Mouse (Mus musculus): Measurements from ENCODE around the gene Slamf9. TPM values are rescaled to one million over a fixed set of nuclear protein-coding genes. Genes with fewer than 3 reads are reported as not detected.
A peak's percentile ranks its signal among the peaks of the same experiment; 100 is the strongest.

Slamf9 gene
- polyA plus RNA-seq, 1 experiment: 90.6 TPM

GRCm38 (mm10) chr1:172486651-172487050 is 11.5 kb downstream of the Slamf9 start:
- peaks cover 4% of the 10 kb centered on the region for H3K4me1 ChIP-seq (ENCODE audit: control insufficient read depth, insufficient read depth, low read length)
- H3K4me3 ChIP-seq (ENCODE audit: insufficient read depth, low read length): no peak overlapping the region
- H3K27ac ChIP-seq (ENCODE audit: insufficient read depth, low read depth, low read length): no peak overlapping the region
- no peak for TF ChIP-seq CTCF (IDR thresholded peaks at IDR 0.05; ENCODE audit: low read depth, low read length)
- TF ChIP-seq POLR2A (IDR thresholded peaks at IDR 0.05; ENCODE audit: borderline replicate concordance, low read depth, low read length): no peak

- no peak for TF ChIP-seq POLR2A (IDR thresholded peaks at IDR 0.05; ENCODE audit: borderline replicate concordance, low read depth, low read length)
- no peak for TF ChIP-seq CTCF (IDR thresholded peaks at IDR 0.05; ENCODE audit: low read depth, low read length)
- Histone ChIP-seq H3K4me3 (ENCODE audit: insufficient read depth, low read length) (no peak overlapping the region), H3K4me1 (ENCODE audit: control insufficient read depth, insufficient read depth, low read length) (peaks cover 3% of the 10 kb centered on the region)
Measured at GRCm38 (mm10) chr1:172487859-172488258, 12.7 kb downstream of the Slamf9 start.

GRCm38 (mm10) chr1:172488831-172489230 is 13.7 kb downstream of the Slamf9 start:
- no peak overlapping the region for H3K27ac ChIP-seq (ENCODE audit: insufficient read depth, low read depth, low read length)
- TF ChIP-seq CTCF (IDR thresholded peaks at IDR 0.05; ENCODE audit: low read depth, low read length) (no peak), POLR2A (IDR thresholded peaks at IDR 0.05; ENCODE audit: borderline replicate concordance, low read depth, low read length) (no peak)
- H3K4me3 ChIP-seq (ENCODE audit: insufficient read depth, low read length): no peak overlapping the region
- peaks cover 3% of the 10 kb centered on the region for H3K4me1 ChIP-seq (ENCODE audit: control insufficient read depth, insufficient read depth, low read length)

More at GRCm38 (mm10) chr1:172487859-172488258, 12.7 kb downstream of the Slamf9 start:
- no peak overlapping the region for H3K27ac ChIP-seq (ENCODE audit: insufficient read depth, low read depth, low read length)

- TF ChIP-seq CTCF (IDR thresholded peaks at IDR 0.05; ENCODE audit: low read depth, low read length): no peak
- no peak for TF ChIP-seq POLR2A (IDR thresholded peaks at IDR 0.05; ENCODE audit: borderline replicate concordance, low read depth, low read length)
- Histone ChIP-seq H3K4me1 (ENCODE audit: control insufficient read depth, insufficient read depth, low read length) (peaks cover 3% of the 10 kb centered on the region), H3K4me3 (ENCODE audit: insufficient read depth, low read length) (no peak overlapping the region), H3K27ac (ENCODE audit: insufficient read depth, low read depth, low read length) (no peak overlapping the region)
Measured at GRCm38 (mm10) chr1:172489585-172490250, 14.6 kb downstream of the Slamf9 start.

- H3K4me3 ChIP-seq (ENCODE audit: insufficient read depth, low read length): no peak overlapping the region
- TF ChIP-seq POLR2A (IDR thresholded peaks at IDR 0.05; ENCODE audit: borderline replicate concordance, low read depth, low read length) (no peak), CTCF (IDR thresholded peaks at IDR 0.05; ENCODE audit: low read depth, low read length) (peak; percentile 94)
- no peak overlapping the region for H3K27ac ChIP-seq (ENCODE audit: insufficient read depth, low read depth, low read length)
- H3K4me1 ChIP-seq (ENCODE audit: control insufficient read depth, insufficient read depth, low read length): peaks cover 3% of the 10 kb centered on the region
Measured at GRCm38 (mm10) chr1:172490261-172490661, 15.1 kb downstream of the Slamf9 start.

- Histone ChIP-seq H3K4me1 (ENCODE audit: control insufficient read depth, insufficient read depth, low read length) (peaks cover 3% of the 10 kb centered on the region), H3K4me3 (ENCODE audit: insufficient read depth, low read length) (no peak overlapping the region), H3K27ac (ENCODE audit: insufficient read depth, low read depth, low read length) (no peak overlapping the region)
- TF ChIP-seq CTCF (IDR thresholded peaks at IDR 0.05; ENCODE audit: low read depth, low read length) (no peak), POLR2A (IDR thresholded peaks at IDR 0.05; ENCODE audit: borderline replicate concordance, low read depth, low read length) (no peak)
Measured at GRCm38 (mm10) chr1:172492047-172492446, 16.9 kb downstream of the Slamf9 start.

- Histone ChIP-seq H3K4me1 (ENCODE audit: control insufficient read depth, insufficient read depth, low read length) (peaks cover 3% of the 10 kb centered on the region), H3K27ac (ENCODE audit: insufficient read depth, low read depth, low read length) (no peak overlapping the region), H3K4me3 (ENCODE audit: insufficient read depth, low read length) (no peak overlapping the region)
- TF ChIP-seq POLR2A (IDR thresholded peaks at IDR 0.05; ENCODE audit: borderline replicate concordance, low read depth, low read length) (no peak), CTCF (IDR thresholded peaks at IDR 0.05; ENCODE audit: low read depth, low read length) (no peak)
Measured at GRCm38 (mm10) chr1:172493516-172493915, 18.4 kb downstream of the Slamf9 start.

- Histone ChIP-seq H3K4me3 (ENCODE audit: insufficient read depth, low read length) (no peak overlapping the region), H3K4me1 (ENCODE audit: control insufficient read depth, insufficient read depth, low read length) (0 out of 2 replicates have a peak, but pooled peaks cover 2% of the 10 kb centered on the region), H3K27ac (ENCODE audit: insufficient read depth, low read depth, low read length) (no peak overlapping the region)
- no peak for TF ChIP-seq POLR2A (IDR thresholded peaks at IDR 0.05; ENCODE audit: borderline replicate concordance, low read depth, low read length)
- no peak for TF ChIP-seq CTCF (IDR thresholded peaks at IDR 0.05; ENCODE audit: low read depth, low read length)
Measured at GRCm38 (mm10) chr1:172496030-172496429, 20.9 kb downstream of the Slamf9 start.

GRCm38 (mm10) chr1:172497428-172497827 is 22.3 kb downstream of the Slamf9 start:
- peaks cover 7% of the 10 kb centered on the region for H3K4me1 ChIP-seq (ENCODE audit: control insufficient read depth, insufficient read depth, low read length)
- no peak for TF ChIP-seq POLR2A (IDR thresholded peaks at IDR 0.05; ENCODE audit: borderline replicate concordance, low read depth, low read length)
- no peak for TF ChIP-seq CTCF (IDR thresholded peaks at IDR 0.05; ENCODE audit: low read depth, low read length)

GRCm38 (mm10) chr1:172499765-172500441 is 24.7 kb downstream of the Slamf9 start, which contains the start of gene Tagln2:
Tagln2 (plus strand) TSS chr1:172500047.
- Histone ChIP-seq H3K27ac (ENCODE audit: insufficient read depth, low read depth, low read length) (peak within 1 kb of the TSS; percentile 88), H3K4me1 (ENCODE audit: control insufficient read depth, insufficient read depth, low read length) (peaks cover 18% of the 10 kb centered on the region), H3K4me3 (ENCODE audit: insufficient read depth, low read length) (peak within 1 kb of the TSS; percentile 77)
- no peak for TF ChIP-seq CTCF (IDR thresholded peaks at IDR 0.05; ENCODE audit: low read depth, low read length)
- TF ChIP-seq POLR2A (IDR thresholded peaks at IDR 0.05; ENCODE audit: borderline replicate concordance, low read depth, low read length): 0 out of 2 replicates have a peak, but pooled peaks have one; percentile 24

More at GRCm38 (mm10) chr1:172497428-172497827, 22.3 kb downstream of the Slamf9 start:
- Histone ChIP-seq H3K4me3 (ENCODE audit: insufficient read depth, low read length) (no peak overlapping the region), H3K27ac (ENCODE audit: insufficient read depth, low read depth, low read length) (no peak overlapping the region)
